Mouse (Mus musculus) forebrain, embryonic 11.5 days (tissue): Measurements from ENCODE around the gene Parp6. TPM values are rescaled to one million over a fixed set of nuclear protein-coding genes. Genes with fewer than 3 reads are reported as not detected.
A peak's percentile ranks its signal among the peaks of the same experiment; 100 is the strongest.

Experiments used
- ATAC-seq: fragments of 200-750 bp; cut with Nextera tagmentation; replicated peaks from 2 replicates; pipeline ENCODE4 v1.8.0; 2017; ENCODE audit warnings: moderate TSS enrichment; ENCODE audit not compliant: low FRiP score
- DNase-seq: peaks from one replicate; pipeline ENCODE4 v3.0.0-alpha.2; 2017; ENCODE audit warnings: low spot score
- H3K27ac ChIP-seq: fragments of 300-500 bp; sonication (generic); 2 replicates; pipeline ENCODE4 v1.5.1; 2014; ENCODE audit warnings: low read depth, low read length
- H3K27me3 ChIP-seq: fragments of 300-500 bp; sonication (generic); 2 replicates; pipeline ENCODE4 v1.6.1; 2014; ENCODE audit warnings: mild to moderate bottlenecking, low read length, mixed read lengths; ENCODE audit not compliant: control insufficient read depth, insufficient read depth
- H3K36me3 ChIP-seq: fragments of 300-500 bp; sonication (generic); 2 replicates; pipeline ENCODE4 v1.6.1; 2014; ENCODE audit warnings: mild to moderate bottlenecking, low read length, moderate library complexity, mixed read lengths; ENCODE audit not compliant: control insufficient read depth, insufficient read depth
- H3K4me1 ChIP-seq: fragments of 300-500 bp; sonication (generic); replicated peaks from 2 replicates; pipeline ENCODE4 v1.6.1; 2014; ENCODE audit warnings: low read length, mixed read lengths; ENCODE audit not compliant: control insufficient read depth, insufficient read depth
- H3K4me2 ChIP-seq: fragments of 300-500 bp; sonication (generic); 2 replicates; pipeline ENCODE4 v1.6.1; 2014; ENCODE audit warnings: low read depth, mild to moderate bottlenecking, low read length, moderate library complexity, mixed read lengths; ENCODE audit not compliant: severe bottlenecking
- H3K4me3 ChIP-seq: fragments of 300-500 bp; sonication (generic); 2 replicates; pipeline ENCODE4 v1.5.1; 2014; ENCODE audit warnings: low read depth, low read length
- H3K9ac ChIP-seq: fragments of 300-500 bp; sonication (generic); 2 replicates; pipeline ENCODE4 v1.6.1; 2014; ENCODE audit warnings: low read length
- H3K9me3 ChIP-seq: fragments of 300-500 bp; sonication (generic); 2 replicates; pipeline ENCODE4 v1.6.1; 2016; ENCODE audit warnings: low read length, mixed read lengths; ENCODE audit not compliant: control insufficient read depth
- WGBS: fragments of 180-500 bp; shearing (Covaris S2); extraction: QIAGEN DNeasy Blood & Tissue Kit; methylation state at CpG from one replicate; pipeline ENCODE4 v1.1.7; 2014; 5-methylcytosine and 5-hydroxymethylcytosine counted together
- polyA plus RNA-seq: library from polyadenylated mRNA; unstranded; fragments of >200 nt; fragmentation: Nextera tagmentation; extraction: Ambion mirVana; gene quantifications from 2 replicates; pipeline ENCODE4 v1.2.1, GENCODE M21; 2014

The Parp6 gene
- polyA plus RNA-seq, 1 experiment from 2014 or later, result 77.3 TPM

GRCm38 (mm10) chr9:59667250-59667649, 50.2 kb downstream of the Parp6 start:
- ATAC-seq (no peak), DNase-seq (no peak)
- 86% methylated on average over 4 of the region's 4 CpGs for WGBS
- Histone ChIP-seq H3K4me1 (peaks cover 3% of the 10 kb centered on the region; the same call in 1 of the 2 replicates), H3K9ac (no peak overlapping the region), H3K4me2 (no peak overlapping the region), H3K27me3 (no peaks in the 10 kb centered on the region), H3K4me3 (no peak overlapping the region), H3K36me3 (peaks cover 47% of the 10 kb centered on the region), H3K27ac (no peak overlapping the region), H3K9me3 (no peaks in the 10 kb centered on the region)

DNA sequence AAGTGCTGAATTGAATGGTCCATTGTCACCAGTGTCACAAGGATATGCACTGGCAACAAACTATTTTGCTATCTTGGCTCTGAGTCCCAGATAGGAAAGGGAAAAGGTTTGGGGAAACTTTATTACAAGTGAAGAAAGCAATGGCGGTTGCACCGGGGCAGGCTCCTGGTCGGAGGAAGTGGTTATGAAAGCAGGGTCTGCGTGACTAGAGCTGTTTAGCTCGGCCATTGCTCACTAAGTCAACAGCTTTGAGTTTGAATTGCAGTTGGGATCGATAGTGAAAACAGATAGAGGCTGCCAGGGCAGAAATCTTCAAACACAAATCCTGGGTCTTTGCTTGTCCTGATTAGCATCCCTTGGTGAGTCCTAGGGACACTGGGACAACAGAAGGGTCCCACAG, 50.8 kb downstream of the Parp6 start:
- no peak overlapping the region for H3K27ac ChIP-seq
- H3K4me3 ChIP-seq, result no peak overlapping the region
- H3K27me3 ChIP-seq, result no peaks in the 10 kb centered on the region
- H3K9me3 ChIP-seq, result no peaks in the 10 kb centered on the region
- ATAC-seq (no peak), DNase-seq (no peak)
- no peak overlapping the region for H3K9ac ChIP-seq
- peaks cover 3% of the 10 kb centered on the region; the same call in 1 of the 2 replicates for H3K4me1 ChIP-seq
- H3K4me2 ChIP-seq, result no peak overlapping the region
- peaks cover 48% of the 10 kb centered on the region for H3K36me3 ChIP-seq
- WGBS, result 92% methylated on average over 6 of the region's 6 CpGs

- no peak overlapping the region for H3K9ac ChIP-seq
- H3K27me3 ChIP-seq, result no peaks in the 10 kb centered on the region
- no peaks in the 10 kb centered on the region for H3K9me3 ChIP-seq
- H3K4me1 ChIP-seq, result no peaks in the 10 kb centered on the region
- peaks cover 48% of the 10 kb centered on the region for H3K36me3 ChIP-seq
- no peak overlapping the region for H3K4me2 ChIP-seq
- ATAC-seq (no peak), DNase-seq (no peak)
- WGBS, result 70% methylated on average over 7 of the region's 7 CpGs
- no peak overlapping the region for H3K4me3 ChIP-seq
- no peak overlapping the region for H3K27ac ChIP-seq
Observed at GRCm38 (mm10) chr9:59668473-59668872, 51.4 kb downstream of the Parp6 start.

GRCm38 (mm10) chr9:59669172-59669571, 52.1 kb downstream of the Parp6 start:
- H3K4me2 ChIP-seq, result no peak overlapping the region
- DNase-seq (no peak), ATAC-seq (no peak)
- H3K9ac ChIP-seq, result no peak overlapping the region
- H3K4me1 ChIP-seq, result no peaks in the 10 kb centered on the region
- H3K27me3 ChIP-seq, result no peaks in the 10 kb centered on the region
- no peak overlapping the region for H3K4me3 ChIP-seq
- H3K9me3 ChIP-seq, result no peaks in the 10 kb centered on the region
- H3K27ac ChIP-seq, result no peak overlapping the region
- H3K36me3 ChIP-seq, result peaks cover 51% of the 10 kb centered on the region
- WGBS, result 83% methylated on average over 4 of the region's 4 CpGs

DNA sequence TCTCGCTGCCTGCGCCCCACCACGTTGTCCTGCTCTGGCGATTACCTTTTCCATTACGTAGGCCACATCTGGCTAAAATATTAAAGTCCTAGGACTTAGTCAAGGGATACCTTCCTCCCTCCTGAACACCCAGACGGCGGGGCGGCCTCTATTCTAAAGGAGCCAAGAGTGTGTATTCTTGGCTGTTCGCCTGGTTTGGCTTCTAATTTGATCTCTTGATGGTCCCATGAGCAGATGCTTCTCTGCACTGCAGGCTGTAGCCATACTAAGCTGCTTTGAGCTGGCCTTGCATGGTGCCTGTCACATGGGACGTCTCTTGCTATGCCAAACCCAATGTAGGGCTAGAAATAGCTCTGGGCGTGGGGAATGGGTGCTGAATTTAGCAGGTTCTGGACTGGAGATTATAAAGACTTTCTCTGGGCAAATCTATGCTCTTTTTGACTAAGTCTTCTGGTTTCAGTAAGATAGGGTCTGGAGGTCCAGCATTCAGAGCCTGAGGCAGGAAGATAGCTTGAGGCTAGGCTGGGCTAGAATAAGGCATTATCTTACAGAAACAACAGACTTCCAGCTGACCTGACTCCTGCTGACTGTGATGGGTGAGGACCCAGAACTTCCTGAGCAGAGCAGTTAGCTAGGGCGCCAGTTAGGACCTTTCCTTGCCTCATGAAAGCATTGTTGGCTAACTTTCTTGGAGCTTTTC, 55.3 kb downstream of the Parp6 start:
- Histone ChIP-seq H3K27me3 (no peaks in the 10 kb centered on the region), H3K4me3 (no peak overlapping the region), H3K9ac (no peak overlapping the region), H3K4me2 (no peak overlapping the region), H3K36me3 (peaks cover 46% of the 10 kb centered on the region), H3K27ac (no peak overlapping the region), H3K4me1 (no peaks in the 10 kb centered on the region), H3K9me3 (no peaks in the 10 kb centered on the region)
- 90% methylated on average over 12 of the region's 12 CpGs for WGBS
- ATAC-seq (no peak), DNase-seq (peak; percentile 45)

- H3K4me3 ChIP-seq, result no peak overlapping the region
- H3K9me3 ChIP-seq, result no peaks in the 10 kb centered on the region
- H3K36me3 ChIP-seq, result peaks cover 41% of the 10 kb centered on the region
- H3K9ac ChIP-seq, result no peak overlapping the region
- ATAC-seq (no peak), DNase-seq (no peak)
- no peak overlapping the region for H3K4me2 ChIP-seq
- no peaks in the 10 kb centered on the region for H3K4me1 ChIP-seq
- 78% methylated on average over 2 of the region's 2 CpGs for WGBS
- H3K27ac ChIP-seq, result no peak overlapping the region
- no peaks in the 10 kb centered on the region for H3K27me3 ChIP-seq
Observed at GRCm38 (mm10) chr9:59673427-59673826, 56.3 kb downstream of the Parp6 start.

GRCm38 (mm10) chr9:59675598-59675997, 58.5 kb downstream of the Parp6 start:
- no peak overlapping the region for H3K9ac ChIP-seq
- ATAC-seq, result no peak

DNA sequence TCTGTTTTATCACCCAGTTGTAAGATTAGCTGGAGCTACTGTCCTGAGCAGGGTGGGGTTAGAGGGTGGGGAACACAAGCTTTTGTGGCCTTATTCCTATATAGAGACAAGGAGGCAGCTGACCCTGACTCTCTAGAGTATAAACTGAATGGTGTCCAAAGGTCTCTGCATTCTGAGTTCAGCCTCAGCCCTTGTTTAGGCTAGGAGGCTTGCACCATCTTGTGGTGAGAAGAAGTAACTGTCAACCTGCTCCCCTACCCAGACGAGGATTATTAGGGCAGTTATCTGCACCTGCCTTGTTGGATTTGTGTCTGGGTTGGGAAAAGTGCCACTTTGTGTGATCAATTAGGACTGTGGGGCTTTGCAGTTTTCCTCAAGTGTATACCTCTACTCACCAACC, 61.2 kb downstream of the Parp6 start:
- H3K27ac ChIP-seq, result no peak overlapping the region
- H3K36me3 ChIP-seq, result peaks cover 24% of the 10 kb centered on the region
- H3K9ac ChIP-seq, result no peak overlapping the region
- no peak for ATAC-seq
- no peaks in the 10 kb centered on the region for H3K9me3 ChIP-seq
- H3K4me2 ChIP-seq, result no peak overlapping the region
- H3K4me1 ChIP-seq, result peaks cover 3% of the 10 kb centered on the region; the same call in 1 of the 2 replicates
- peaks cover 13% of the 10 kb centered on the region for H3K27me3 ChIP-seq
- no peak overlapping the region for H3K4me3 ChIP-seq
- 17% methylated on average over 1 of the region's 1 CpGs for WGBS
- no peak for DNase-seq

More at GRCm38 (mm10) chr9:59675598-59675997, 58.5 kb downstream of the Parp6 start:
- Histone ChIP-seq H3K36me3 (peaks cover 33% of the 10 kb centered on the region), H3K27ac (0 out of 2 replicates have a peak overlapping the region, but pooled peaks have one; percentile 6), H3K4me2 (no peak overlapping the region), H3K27me3 (peaks cover 4% of the 10 kb centered on the region), H3K9me3 (no peaks in the 10 kb centered on the region), H3K4me3 (no peak overlapping the region), H3K4me1 (peaks cover 3% of the 10 kb centered on the region; the same call in 1 of the 2 replicates)
- 90% methylated on average over 14 of the region's 14 CpGs for WGBS
- DNase-seq, result no peak
